Mouse (Mus musculus) bone marrow, adult 2 months (tissue): ENCODE data around the gene Olfr56.

Source experiments
- CTCF ChIP-seq: fragments of 200-500 bp; IDR thresholded peaks from 2 replicates; pipeline ENCODE4 v1.5.1; 2011; ENCODE audit warnings: low read length, control low read depth; ENCODE audit not compliant: control insufficient read depth, insufficient read depth
- POLR2A ChIP-seq: fragments of 200-500 bp; IDR thresholded peaks from 2 replicates; pipeline ENCODE4 v1.6.1; 2011; ENCODE audit warnings: low read depth, mild to moderate bottlenecking, control low read depth, low read length, borderline replicate concordance; ENCODE audit not compliant: control insufficient read depth

DNA sequence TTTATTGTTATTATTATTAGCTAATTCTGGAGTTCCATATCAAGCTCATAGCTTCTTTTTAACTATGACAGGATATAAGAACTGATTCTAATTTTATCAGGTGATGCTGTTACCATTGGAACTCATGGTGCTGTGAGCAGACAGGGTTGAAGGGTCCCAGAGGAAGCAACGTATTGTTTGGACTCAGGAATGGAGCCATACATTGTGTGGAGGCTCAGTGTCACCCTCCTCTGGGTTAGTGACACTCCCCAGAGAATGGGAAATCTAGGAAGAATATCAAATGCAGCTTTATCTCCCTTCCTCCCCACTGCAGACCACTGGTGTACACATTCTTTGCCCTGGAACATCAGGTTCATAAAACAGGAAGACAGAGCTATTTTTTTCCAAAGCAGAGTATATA lies 204.5 kb downstream of the Olfr56 start:
- no peak for TF ChIP-seq POLR2A
- TF ChIP-seq CTCF = no peak
